Mouse (Mus musculus): ENCODE results near the gene Dscam.

GRCm38 (mm10) chr16:96995858-96996257 lies 174.7 kb downstream of the Dscam start:
- no peak for TF ChIP-seq CTCF (IDR thresholded peaks at IDR 0.05; ENCODE audit: borderline replicate concordance, extremely low read depth, insufficient read depth, insufficient read length)
- TF ChIP-seq POLR2A (IDR thresholded peaks at IDR 0.05; ENCODE audit: borderline replicate concordance, extremely low read depth, insufficient read depth, insufficient read length, poor library complexity, severe bottlenecking): no peak
